Mouse (Mus musculus) midbrain, embryonic 16.5 days (tissue): Measurements from ENCODE around the gene Cdr1. TPM values are rescaled to one million over a fixed set of nuclear protein-coding genes. Genes with fewer than 3 reads are reported as not detected.
A peak's percentile ranks its signal among the peaks of the same experiment; 100 is the strongest.

Experiments used
- ATAC-seq: fragments of 200-750 bp; cut with Nextera tagmentation; 2 replicates; pipeline ENCODE4 v1.8.0; 2017; ENCODE audit warnings: moderate TSS enrichment
- H3K27ac ChIP-seq: fragments of 300-500 bp; sonication (generic); 2 replicates; pipeline ENCODE4 v1.5.1; 2014; ENCODE audit warnings: mild to moderate bottlenecking, low read length, mixed read lengths
- H3K27me3 ChIP-seq: fragments of 300-500 bp; sonication (generic); 2 replicates; pipeline ENCODE4 v1.6.1; 2014; ENCODE audit warnings: low read depth, low read length, mixed read lengths; ENCODE audit not compliant: control insufficient read depth, insufficient read depth
- H3K36me3 ChIP-seq: fragments of 300-500 bp; sonication (generic); 2 replicates; pipeline ENCODE4 v1.6.1; 2014; ENCODE audit warnings: mild to moderate bottlenecking, low read length, moderate library complexity, mixed read lengths; ENCODE audit not compliant: control insufficient read depth, insufficient read depth
- H3K4me1 ChIP-seq: fragments of 300-500 bp; sonication (generic); 2 replicates; pipeline ENCODE4 v1.6.1; 2014; ENCODE audit warnings: mild to moderate bottlenecking, low read length, mixed read lengths; ENCODE audit not compliant: control insufficient read depth, insufficient read depth
- H3K4me2 ChIP-seq: fragments of 300-500 bp; sonication (generic); 2 replicates; pipeline ENCODE4 v1.6.1; 2014; ENCODE audit warnings: mild to moderate bottlenecking, low read length, mixed read lengths
- H3K4me3 ChIP-seq: fragments of 300-500 bp; sonication (generic); 2 replicates; pipeline ENCODE4 v1.5.1; 2014; ENCODE audit warnings: low read depth, mild to moderate bottlenecking, low read length, moderate library complexity, mixed read lengths
- H3K9ac ChIP-seq: fragments of 300-500 bp; sonication (generic); 2 replicates; pipeline ENCODE4 v1.6.1; 2014; ENCODE audit warnings: low read depth, low read length, mixed read lengths
- H3K9me3 ChIP-seq: fragments of 300-500 bp; sonication (generic); replicated peaks from 2 replicates; pipeline ENCODE4 v1.6.1; 2014; ENCODE audit warnings: mild to moderate bottlenecking, low read length, mixed read lengths; ENCODE audit not compliant: control insufficient read depth, poor library complexity, severe bottlenecking
- WGBS: fragments of 180-500 bp; shearing (Covaris S2); extraction: QIAGEN DNeasy Blood & Tissue Kit; methylation state at CpG from one replicate; pipeline ENCODE4 v1.1.7; 2014; 5-methylcytosine and 5-hydroxymethylcytosine counted together
- polyA plus RNA-seq: library from polyadenylated mRNA; unstranded; fragments of >200 nt; fragmentation: Nextera tagmentation; extraction: Ambion mirVana; gene quantifications from 2 replicates; pipeline ENCODE4 v1.2.1, GENCODE M21; 2015

Gene Cdr1
- polyA plus RNA-seq: not detected in 2 replicates

DNA sequence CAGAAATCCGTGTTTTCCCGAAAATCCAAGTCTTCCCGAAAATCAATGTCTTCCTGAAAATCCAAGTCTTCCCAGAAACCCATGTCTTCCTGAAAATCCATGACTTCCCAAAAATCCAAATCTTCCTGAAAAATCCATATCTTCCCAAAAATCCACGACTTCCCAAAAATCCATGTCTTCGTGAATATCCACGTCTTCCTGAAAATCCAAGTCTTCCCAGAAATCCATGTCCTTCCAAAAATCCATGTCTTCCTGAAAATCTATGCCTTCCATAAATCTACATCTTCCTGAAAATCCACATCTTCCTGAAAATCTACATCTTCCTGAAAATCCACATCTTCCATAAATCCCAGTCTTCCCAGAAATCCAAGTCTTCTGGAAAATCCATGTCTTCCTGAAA is at the start of gene Cdr1:
TSS of gene Cdr1 (minus strand) at position 101 of the 400 bp plus-strand sequence.
- H3K27ac ChIP-seq: no peak within 1 kb of the TSS
- no peak within 1 kb of the TSS for H3K9ac ChIP-seq
- WGBS: 92% methylated on average over 6 of the region's 6 CpGs
- no peaks in the 10 kb centered on the region for H3K27me3 ChIP-seq
- no peaks in the 10 kb centered on the region for H3K4me1 ChIP-seq
- ATAC-seq: no peak
- H3K4me2 ChIP-seq: no peak within 1 kb of the TSS
- H3K36me3 ChIP-seq: peaks cover 17% of the 10 kb centered on the region
- H3K9me3 ChIP-seq: peaks cover 19% of the 10 kb centered on the region; the same call in 1 of the 2 replicates
- H3K4me3 ChIP-seq: no peak within 1 kb of the TSS

DNA sequence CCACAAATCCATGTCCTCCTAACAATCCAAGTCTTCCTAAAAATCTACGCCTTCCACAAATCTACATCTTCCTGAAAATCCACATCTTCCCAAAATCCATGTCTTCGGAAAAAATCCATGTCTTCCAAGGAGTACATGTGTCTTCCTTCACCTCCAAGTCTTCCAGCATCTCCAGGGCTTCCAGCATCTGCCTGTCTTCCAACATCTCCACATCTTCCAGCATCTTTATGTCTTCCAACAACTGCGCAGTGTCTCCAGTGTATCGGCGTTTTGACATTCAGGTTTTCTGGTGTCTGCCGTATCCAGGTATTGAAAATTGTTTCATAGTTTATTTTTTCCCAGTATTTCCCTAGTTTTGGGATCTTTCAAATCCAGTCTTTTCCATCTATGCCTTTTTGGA is 511 bp upstream of the Cdr1 start:
- H3K27ac ChIP-seq: no peak overlapping the region
- H3K9ac ChIP-seq: no peak overlapping the region
- H3K4me2 ChIP-seq: no peak overlapping the region
- H3K4me1 ChIP-seq: no peaks in the 10 kb centered on the region
- no peak overlapping the region for H3K4me3 ChIP-seq
- 93% methylated on average over 6 of the region's 6 CpGs for WGBS
- peaks cover 19% of the 10 kb centered on the region; the same call in 1 of the 2 replicates for H3K9me3 ChIP-seq
- H3K36me3 ChIP-seq: peaks cover 17% of the 10 kb centered on the region
- H3K27me3 ChIP-seq: no peaks in the 10 kb centered on the region
- ATAC-seq: no peak

DNA sequence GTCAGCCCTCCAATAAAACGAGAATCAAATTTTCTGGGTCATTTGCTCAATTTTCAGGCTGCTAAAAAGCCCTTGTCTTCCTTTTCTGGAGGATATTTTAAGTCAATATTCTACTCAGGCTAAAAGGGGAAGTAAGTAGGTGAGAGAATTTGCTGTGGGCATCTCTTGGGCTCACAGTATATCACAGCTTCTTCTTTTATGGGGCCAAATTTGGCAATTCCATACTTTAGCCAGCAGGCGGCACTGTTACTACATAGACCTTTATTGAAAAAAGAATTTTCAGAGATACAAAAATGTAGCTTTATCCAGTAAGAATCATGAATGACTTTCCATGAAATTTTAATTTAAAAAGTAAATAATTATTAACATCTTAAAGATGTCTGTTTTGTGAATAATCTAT is 18.8 kb downstream of the Cdr1 start:
- no peak overlapping the region for H3K4me3 ChIP-seq
- H3K27me3 ChIP-seq: no peaks in the 10 kb centered on the region
- H3K4me1 ChIP-seq: no peaks in the 10 kb centered on the region
- no peak overlapping the region for H3K9ac ChIP-seq
- ATAC-seq: no peak
- H3K27ac ChIP-seq: no peak overlapping the region
- H3K36me3 ChIP-seq: no peaks in the 10 kb centered on the region
- H3K4me2 ChIP-seq: no peak overlapping the region
- no peaks in the 10 kb centered on the region for H3K9me3 ChIP-seq
- WGBS: 41% methylated on average over 2 of the region's 2 CpGs

DNA sequence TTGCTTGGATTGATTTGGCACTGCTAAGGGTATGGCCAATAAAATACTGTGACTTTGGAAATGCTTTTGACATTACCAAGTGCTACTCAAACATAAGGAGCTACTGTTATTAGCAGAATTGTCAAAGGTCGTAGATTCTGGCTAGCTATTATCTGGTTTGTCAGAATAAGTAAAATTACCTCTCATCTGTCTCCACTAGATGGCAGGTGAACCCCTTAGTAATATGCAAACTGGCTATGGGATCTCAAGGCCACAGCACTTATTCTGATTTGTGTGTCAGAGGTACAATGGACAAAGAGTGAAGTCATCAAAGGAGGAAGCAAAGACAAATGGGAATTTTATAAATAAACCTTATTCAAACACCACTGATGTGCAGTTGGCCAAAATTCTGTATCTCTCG is 24.1 kb downstream of the Cdr1 start:
- no peaks in the 10 kb centered on the region for H3K27me3 ChIP-seq
- no peak overlapping the region for H3K4me2 ChIP-seq
- H3K9ac ChIP-seq: no peak overlapping the region
- no peak overlapping the region for H3K4me3 ChIP-seq
- H3K9me3 ChIP-seq: no peaks in the 10 kb centered on the region
- no peaks in the 10 kb centered on the region for H3K36me3 ChIP-seq
- 57% methylated on average over 2 of the region's 2 CpGs for WGBS
- H3K27ac ChIP-seq: no peak overlapping the region
- no peaks in the 10 kb centered on the region for H3K4me1 ChIP-seq
- no peak for ATAC-seq

DNA sequence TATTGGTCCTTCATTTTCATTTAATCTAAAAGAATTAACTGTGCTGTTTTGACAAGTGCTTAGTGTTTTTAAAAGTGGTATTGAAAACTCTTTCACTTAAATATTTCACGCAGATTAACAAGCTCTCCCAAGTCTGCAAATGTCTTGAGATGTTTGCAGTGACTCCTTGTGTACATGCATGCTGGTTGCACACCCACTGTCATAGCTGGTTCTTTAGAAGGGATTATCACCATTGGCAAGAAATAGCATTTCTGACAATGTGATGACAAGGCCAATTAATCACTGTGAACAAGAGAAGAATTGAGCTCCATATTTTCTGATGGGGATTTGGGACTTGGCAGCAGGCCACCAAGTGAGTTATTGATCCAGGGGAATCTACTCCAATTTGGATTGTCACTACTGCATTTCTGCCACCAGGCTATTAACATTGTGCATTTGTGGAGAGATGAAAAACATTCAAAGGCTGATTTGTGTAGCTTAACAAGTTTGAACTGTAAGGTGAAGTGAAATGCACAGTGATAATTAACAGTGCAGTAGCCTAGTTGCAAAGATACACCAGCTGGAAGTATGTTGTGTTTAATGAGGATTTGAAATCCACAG is 30.6 kb downstream of the Cdr1 start:
- no peaks in the 10 kb centered on the region for H3K9me3 ChIP-seq
- H3K27ac ChIP-seq: no peak overlapping the region
- no peak overlapping the region for H3K4me3 ChIP-seq
- no peaks in the 10 kb centered on the region for H3K27me3 ChIP-seq
- WGBS: 27% methylated on average over 1 of the region's 1 CpGs
- no peaks in the 10 kb centered on the region for H3K36me3 ChIP-seq
- no peak overlapping the region for H3K4me2 ChIP-seq
- 0 out of 2 replicates have a peak, but pooled peaks have one; percentile 42 for ATAC-seq
- no peaks in the 10 kb centered on the region for H3K4me1 ChIP-seq
- H3K9ac ChIP-seq: no peak overlapping the region

DNA sequence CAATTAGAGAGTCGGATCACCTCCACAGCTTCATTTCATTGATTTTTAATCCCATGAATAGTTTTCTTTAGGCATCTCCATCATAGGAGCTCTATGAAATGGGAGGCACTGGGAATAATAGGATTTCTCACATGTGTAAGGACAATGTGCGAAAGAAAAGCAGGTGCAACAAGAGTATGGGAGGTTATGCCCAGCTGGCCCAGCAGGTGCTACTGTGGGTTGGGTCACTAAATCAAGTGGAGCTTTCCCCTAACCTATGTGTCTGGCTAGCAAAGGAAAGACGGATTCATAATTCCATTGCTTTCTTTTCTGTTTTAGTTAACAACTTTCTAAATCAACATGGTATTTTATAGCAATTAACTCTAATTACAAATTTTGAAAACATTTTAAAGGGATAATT is 31.1 kb downstream of the Cdr1 start:
- no peak for ATAC-seq

DNA sequence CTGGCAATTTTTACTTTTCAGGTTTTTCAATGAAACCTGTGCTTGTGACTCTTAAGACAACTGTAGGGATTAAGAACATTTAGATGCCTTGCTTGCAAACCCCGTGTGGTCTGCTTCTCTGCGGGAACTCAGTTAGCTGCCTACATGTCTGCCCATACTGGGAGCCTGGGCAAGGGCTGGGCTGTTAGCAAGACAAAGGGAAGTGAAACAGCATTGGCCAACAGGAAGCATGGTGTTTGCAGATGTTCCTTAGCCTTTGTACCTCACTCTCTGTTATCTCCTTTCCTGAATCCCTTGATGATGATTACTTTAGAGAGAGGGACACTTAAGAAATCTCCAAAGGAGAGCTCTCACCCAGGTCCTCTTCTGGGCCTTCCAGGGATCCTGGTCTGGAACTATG is 38.8 kb downstream of the Cdr1 start:
- Histone ChIP-seq H3K9ac (no peak overlapping the region), H3K4me3 (no peak overlapping the region), H3K36me3 (no peaks in the 10 kb centered on the region), H3K9me3 (no peaks in the 10 kb centered on the region), H3K4me2 (no peak overlapping the region), H3K4me1 (no peaks in the 10 kb centered on the region), H3K27me3 (no peaks in the 10 kb centered on the region), H3K27ac (no peak overlapping the region)
- no peak for ATAC-seq
- 20% methylated on average over 2 of the region's 2 CpGs for WGBS

More for the DNA sequence above, 31.1 kb downstream of the Cdr1 start:
- WGBS: 50% methylated on average over 3 of the region's 3 CpGs
- no peaks in the 10 kb centered on the region for H3K9me3 ChIP-seq
- H3K9ac ChIP-seq: no peak overlapping the region
- H3K4me2 ChIP-seq: no peak overlapping the region
- no peaks in the 10 kb centered on the region for H3K4me1 ChIP-seq
- no peak overlapping the region for H3K4me3 ChIP-seq
- no peak overlapping the region for H3K27ac ChIP-seq
- H3K36me3 ChIP-seq: no peaks in the 10 kb centered on the region
- H3K27me3 ChIP-seq: no peaks in the 10 kb centered on the region

DNA sequence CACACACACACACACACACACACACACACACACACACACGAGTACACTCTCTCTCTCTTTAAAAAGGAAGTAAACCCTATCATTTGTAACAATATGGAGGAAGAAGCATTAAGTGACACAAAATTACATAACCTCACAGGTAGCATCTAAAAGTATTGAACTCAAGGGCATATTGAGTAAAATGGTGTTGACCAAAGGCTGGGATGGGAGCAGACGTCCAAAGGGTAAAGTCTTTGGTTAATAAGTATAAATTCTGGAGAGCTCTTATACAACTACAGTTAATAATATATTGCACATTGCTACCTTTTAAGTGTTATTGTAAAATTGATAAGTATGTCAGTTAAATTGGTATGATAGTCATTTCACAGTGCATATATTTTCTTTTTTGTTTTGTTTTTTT is 39.9 kb downstream of the Cdr1 start:
- H3K4me3 ChIP-seq: no peak overlapping the region
- no peaks in the 10 kb centered on the region for H3K36me3 ChIP-seq
- no peaks in the 10 kb centered on the region for H3K27me3 ChIP-seq
- no peak overlapping the region for H3K27ac ChIP-seq
- H3K9ac ChIP-seq: no peak overlapping the region
- H3K4me2 ChIP-seq: no peak overlapping the region
- no peak for ATAC-seq
- no peaks in the 10 kb centered on the region for H3K4me1 ChIP-seq
- WGBS: 87% methylated on average over 2 of the region's 2 CpGs
- H3K9me3 ChIP-seq: no peaks in the 10 kb centered on the region

DNA sequence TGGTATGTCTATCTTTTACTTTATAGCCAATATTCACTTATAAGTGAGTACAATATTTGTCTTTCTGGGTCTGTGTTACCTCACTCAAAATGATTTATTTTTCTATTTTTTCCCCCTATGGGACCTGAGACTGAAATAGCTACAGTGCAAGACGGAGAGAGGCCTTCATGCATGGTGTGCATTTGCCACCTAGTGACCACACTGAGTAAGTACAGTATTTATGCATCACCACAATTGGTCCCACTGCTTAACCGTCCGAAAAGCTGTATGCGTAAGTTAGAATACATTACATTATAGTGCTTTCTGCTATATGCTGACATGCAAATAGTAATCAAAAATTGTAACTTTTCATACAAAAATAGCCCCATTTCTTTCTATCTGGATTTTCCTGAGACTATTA is 50.8 kb downstream of the Cdr1 start:
- WGBS: 79% methylated on average over 4 of the region's 4 CpGs
- H3K4me2 ChIP-seq: no peak overlapping the region

More for the DNA sequence above, 50.8 kb downstream of the Cdr1 start:
- no peak overlapping the region for H3K9ac ChIP-seq
- no peaks in the 10 kb centered on the region for H3K27me3 ChIP-seq
- no peaks in the 10 kb centered on the region for H3K9me3 ChIP-seq
- H3K4me3 ChIP-seq: no peak overlapping the region
- no peak for ATAC-seq
- no peaks in the 10 kb centered on the region for H3K4me1 ChIP-seq
- 0 out of 2 replicates have a peak, but pooled peaks cover 2% of the 10 kb centered on the region for H3K36me3 ChIP-seq
- no peak overlapping the region for H3K27ac ChIP-seq
